Mouse (Mus musculus): ENCODE data around the gene Olfr742. TPM values are rescaled to one million over a fixed set of nuclear protein-coding genes. Genes with fewer than 3 reads are reported as not detected.

Gene Olfr742
- total RNA-seq (2014; rRNA removed) (not detected in 2 replicates), polyA plus RNA-seq (2015; fragmentation: Nextera tagmentation; extraction: Ambion mirVana) (not detected in 2 replicates)

GRCm38 (mm10) chr14:50503300-50503699 lies at the start of gene Olfr742:
Gene Olfr742, plus strand, starts transcription at chr14:50503600.
- no peak within 1 kb of the TSS for H3K4me3 ChIP-seq (ENCODE audit: low read depth, low read length)
- H3K36me3 ChIP-seq (ENCODE audit: insufficient read depth, low read length): no peaks in the 10 kb centered on the region
- no peaks in the 10 kb centered on the region for H3K9me3 ChIP-seq (ENCODE audit: low read length)
- H3K4me2 ChIP-seq (ENCODE audit: low read depth, low read length, poor library complexity, severe bottlenecking): no peak within 1 kb of the TSS
- no peaks in the 10 kb centered on the region for H3K4me1 ChIP-seq (ENCODE audit: insufficient read depth, low read length)
- H3K27me3 ChIP-seq (ENCODE audit: insufficient read depth, low read length): no peaks in the 10 kb centered on the region
- TF ChIP-seq CTCF (IDR thresholded peaks at IDR 0.05): no peak
- DNase-seq (ENCODE audit: low spot score): no peak
- H3K27ac ChIP-seq (ENCODE audit: low read depth, low read length): no peak within 1 kb of the TSS
- H3K9ac ChIP-seq (replicated peaks; ENCODE audit: low read length, poor library complexity, severe bottlenecking): no peak within 1 kb of the TSS
- no peak for ATAC-seq (ENCODE audit: low FRiP score)
- 54% methylated on average over 2 of the region's 2 CpGs for WGBS

DNA sequence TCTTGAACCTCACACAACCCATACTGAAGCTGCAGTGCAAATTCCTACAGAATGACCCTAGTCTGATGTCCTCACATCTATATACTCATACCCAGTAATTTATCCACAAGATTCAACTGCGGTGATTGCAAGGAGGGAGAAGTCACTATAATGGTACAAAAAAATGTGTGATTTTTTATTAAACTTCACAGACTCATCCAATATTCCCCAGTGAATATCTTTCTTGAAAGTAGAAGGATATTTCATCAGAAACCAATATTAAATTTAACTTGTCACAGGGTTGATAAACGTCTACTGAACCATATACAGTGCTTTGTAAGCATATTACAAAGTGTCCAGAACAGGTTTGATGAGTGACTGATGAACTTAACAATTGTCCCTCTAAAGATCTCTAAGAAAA lies 31.0 kb upstream of the Olfr742 start, which contains the start of gene Olfr741:
Gene Olfr741, plus strand, starts transcription at position 301 of the 400 bp plus-strand sequence.
- Histone ChIP-seq H3K36me3 (ENCODE audit: insufficient read depth, low read length) (no peaks in the 10 kb centered on the region), H3K4me1 (ENCODE audit: insufficient read depth, low read length) (no peaks in the 10 kb centered on the region), H3K4me2 (ENCODE audit: low read depth, low read length, poor library complexity, severe bottlenecking) (no peak within 1 kb of the TSS), H3K9ac (replicated peaks; ENCODE audit: low read length, poor library complexity, severe bottlenecking) (no peak within 1 kb of the TSS), H3K9me3 (ENCODE audit: low read length) (no peaks in the 10 kb centered on the region), H3K4me3 (ENCODE audit: low read depth, low read length) (no peak within 1 kb of the TSS), H3K27ac (ENCODE audit: low read depth, low read length) (no peak within 1 kb of the TSS), H3K27me3 (ENCODE audit: insufficient read depth, low read length) (no peaks in the 10 kb centered on the region)
- ATAC-seq (ENCODE audit: low FRiP score) (no peak), DNase-seq (ENCODE audit: low spot score) (no peak)
- TF ChIP-seq CTCF (IDR thresholded peaks at IDR 0.05): no peak
- 71% methylated on average over 2 of the region's 2 CpGs for WGBS

- Histone ChIP-seq H3K4me3 (ENCODE audit: low read depth, low read length) (no peak overlapping the region), H3K4me2 (ENCODE audit: low read depth, low read length, poor library complexity, severe bottlenecking) (no peak overlapping the region), H3K4me1 (ENCODE audit: insufficient read depth, low read length) (no peaks in the 10 kb centered on the region), H3K27me3 (ENCODE audit: insufficient read depth, low read length) (no peaks in the 10 kb centered on the region), H3K9ac (replicated peaks; ENCODE audit: low read length, poor library complexity, severe bottlenecking) (no peak overlapping the region), H3K9me3 (ENCODE audit: low read length) (no peaks in the 10 kb centered on the region), H3K36me3 (ENCODE audit: insufficient read depth, low read length) (no peaks in the 10 kb centered on the region), H3K27ac (ENCODE audit: low read depth, low read length) (no peak overlapping the region)
- TF ChIP-seq CTCF (IDR thresholded peaks at IDR 0.05): no peak
- no peak for DNase-seq (ENCODE audit: low spot score)
- ATAC-seq (ENCODE audit: low FRiP score): no peak
- WGBS: 78% methylated on average over 2 of the region's 2 CpGs
Measured at GRCm38 (mm10) chr14:50478406-50478805, 25.0 kb upstream of the Olfr742 start.

GRCm38 (mm10) chr14:50521539-50521938 lies 18.1 kb downstream of the Olfr742 start, which contains the start of gene Olfr743:
Gene Olfr743, plus strand, starts transcription at chr14:50521839.
- Histone ChIP-seq H3K4me3 (ENCODE audit: low read depth, low read length) (no peak within 1 kb of the TSS), H3K9ac (replicated peaks; ENCODE audit: low read length, poor library complexity, severe bottlenecking) (no peak within 1 kb of the TSS), H3K4me1 (ENCODE audit: insufficient read depth, low read length) (no peaks in the 10 kb centered on the region), H3K27ac (ENCODE audit: low read depth, low read length) (no peak within 1 kb of the TSS), H3K4me2 (ENCODE audit: low read depth, low read length, poor library complexity, severe bottlenecking) (no peak within 1 kb of the TSS), H3K27me3 (ENCODE audit: insufficient read depth, low read length) (no peaks in the 10 kb centered on the region), H3K36me3 (ENCODE audit: insufficient read depth, low read length) (no peaks in the 10 kb centered on the region), H3K9me3 (ENCODE audit: low read length) (no peaks in the 10 kb centered on the region)
- no peak for DNase-seq (ENCODE audit: low spot score)
- TF ChIP-seq CTCF (IDR thresholded peaks at IDR 0.05): no peak
- ATAC-seq (ENCODE audit: low FRiP score): no peak

DNA sequence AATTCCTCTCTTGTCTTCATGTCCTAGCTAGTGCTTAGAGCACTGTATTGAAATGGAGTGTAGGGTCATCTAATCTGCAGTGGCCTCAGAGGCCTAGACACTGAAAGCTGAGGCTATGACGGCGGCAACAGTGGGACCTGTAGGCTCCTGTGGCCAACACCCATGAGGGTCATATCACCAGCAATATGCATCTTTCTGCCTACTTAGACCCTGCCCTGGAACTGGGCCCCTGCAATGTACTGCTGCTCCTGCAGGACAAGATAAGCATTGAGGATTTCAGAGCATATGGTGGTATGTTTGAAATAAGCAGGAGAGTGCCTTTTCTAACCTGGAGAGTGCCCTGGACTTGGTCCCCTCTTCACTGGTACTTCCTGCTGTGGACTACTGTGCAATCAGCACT lies 49.3 kb downstream of the Olfr742 start:
- Histone ChIP-seq H3K4me2 (ENCODE audit: low read depth, low read length, poor library complexity, severe bottlenecking) (no peak overlapping the region), H3K27ac (ENCODE audit: low read depth, low read length) (no peak overlapping the region), H3K9me3 (ENCODE audit: low read length) (no peaks in the 10 kb centered on the region), H3K4me1 (ENCODE audit: insufficient read depth, low read length) (no peaks in the 10 kb centered on the region), H3K27me3 (ENCODE audit: insufficient read depth, low read length) (no peaks in the 10 kb centered on the region), H3K4me3 (ENCODE audit: low read depth, low read length) (no peak overlapping the region), H3K36me3 (ENCODE audit: insufficient read depth, low read length) (no peaks in the 10 kb centered on the region), H3K9ac (replicated peaks; ENCODE audit: low read length, poor library complexity, severe bottlenecking) (no peak overlapping the region)
- WGBS: 91% methylated on average over 2 of the region's 2 CpGs
- DNase-seq (ENCODE audit: low spot score) (no peak), ATAC-seq (ENCODE audit: low FRiP score) (no peak)
- TF ChIP-seq CTCF (IDR thresholded peaks at IDR 0.05): no peak

Other genes with a start within 250 kb of the Olfr742 start
- not detected in 2 replicates for gene Olfr732, start 219.4 kb upstream of the Olfr742 start, total RNA-seq (2014; rRNA removed)
- gene Olfr732, start 219.4 kb upstream of the Olfr742 start, polyA plus RNA-seq (2015; fragmentation: Nextera tagmentation; extraction: Ambion mirVana): not detected in 2 replicates
- gene Olfr733, start 202.1 kb upstream of the Olfr742 start, total RNA-seq (2014; rRNA removed): not detected in 2 replicates
- gene Olfr733, start 202.1 kb upstream of the Olfr742 start, polyA plus RNA-seq (2015; fragmentation: Nextera tagmentation; extraction: Ambion mirVana): not detected in 2 replicates
- not detected in 2 replicates for gene Olfr734, start 176.8 kb upstream of the Olfr742 start, total RNA-seq (2014; rRNA removed)
- not detected in 2 replicates for gene Olfr734, start 176.8 kb upstream of the Olfr742 start, polyA plus RNA-seq (2015; fragmentation: Nextera tagmentation; extraction: Ambion mirVana)
- gene Olfr735, start 154.7 kb upstream of the Olfr742 start, total RNA-seq (2014; rRNA removed): not detected in 2 replicates
- not detected in 2 replicates for gene Olfr735, start 154.7 kb upstream of the Olfr742 start, polyA plus RNA-seq (2015; fragmentation: Nextera tagmentation; extraction: Ambion mirVana)
- not detected in 2 replicates for gene Tlr11, start 145.7 kb upstream of the Olfr742 start, total RNA-seq (2014; rRNA removed)
- not detected in 2 replicates for gene Tlr11, start 145.7 kb upstream of the Olfr742 start, polyA plus RNA-seq (2015; fragmentation: Nextera tagmentation; extraction: Ambion mirVana)
- not detected in 2 replicates for gene Olfr736, start 122.4 kb upstream of the Olfr742 start, total RNA-seq (2014; rRNA removed)
- gene Olfr736, start 122.4 kb upstream of the Olfr742 start, polyA plus RNA-seq (2015; fragmentation: Nextera tagmentation; extraction: Ambion mirVana): not detected in 2 replicates
- gene Olfr738, start 96.0 kb upstream of the Olfr742 start, total RNA-seq (2014; rRNA removed): not detected in 2 replicates
- not detected in 2 replicates for gene Olfr738, start 96.0 kb upstream of the Olfr742 start, polyA plus RNA-seq (2015; fragmentation: Nextera tagmentation; extraction: Ambion mirVana)
- gene Olfr739, start 85.0 kb upstream of the Olfr742 start, total RNA-seq (2014; rRNA removed): not detected in 2 replicates
- not detected in 2 replicates for gene Olfr739, start 85.0 kb upstream of the Olfr742 start, polyA plus RNA-seq (2015; fragmentation: Nextera tagmentation; extraction: Ambion mirVana)
- not detected in 2 replicates for gene Olfr740, start 58.1 kb upstream of the Olfr742 start, total RNA-seq (2014; rRNA removed)
- not detected in 2 replicates for gene Olfr740, start 58.1 kb upstream of the Olfr742 start, polyA plus RNA-seq (2015; fragmentation: Nextera tagmentation; extraction: Ambion mirVana)
- not detected in 2 replicates for gene Olfr741, start 30.9 kb upstream of the Olfr742 start, total RNA-seq (2014; rRNA removed)
- gene Olfr741, start 30.9 kb upstream of the Olfr742 start, polyA plus RNA-seq (2015; fragmentation: Nextera tagmentation; extraction: Ambion mirVana): not detected in 2 replicates
- not detected in 2 replicates for gene Olfr743, start 18.2 kb downstream of the Olfr742 start, total RNA-seq (2014; rRNA removed)
- gene Olfr743, start 18.2 kb downstream of the Olfr742 start, polyA plus RNA-seq (2015; fragmentation: Nextera tagmentation; extraction: Ambion mirVana): not detected in 2 replicates
- gene Olfr744, start 111.3 kb downstream of the Olfr742 start, total RNA-seq (2014; rRNA removed): not detected in 2 replicates
- not detected in 2 replicates for gene Olfr744, start 111.3 kb downstream of the Olfr742 start, polyA plus RNA-seq (2015; fragmentation: Nextera tagmentation; extraction: Ambion mirVana)
- gene Olfr745, start 135.8 kb downstream of the Olfr742 start, total RNA-seq (2014; rRNA removed): not detected in 2 replicates
- not detected in 2 replicates for gene Olfr745, start 135.8 kb downstream of the Olfr742 start, polyA plus RNA-seq (2015; fragmentation: Nextera tagmentation; extraction: Ambion mirVana)
- not detected in 2 replicates for gene Olfr746, start 143.5 kb downstream of the Olfr742 start, total RNA-seq (2014; rRNA removed)
- not detected in 2 replicates for gene Olfr746, start 143.5 kb downstream of the Olfr742 start, polyA plus RNA-seq (2015; fragmentation: Nextera tagmentation; extraction: Ambion mirVana)
- not detected in 2 replicates for gene Olfr747, start 189.6 kb downstream of the Olfr742 start, total RNA-seq (2014; rRNA removed)
- gene Olfr747, start 189.6 kb downstream of the Olfr742 start, polyA plus RNA-seq (2015; fragmentation: Nextera tagmentation; extraction: Ambion mirVana): not detected in 2 replicates
- not detected in 2 replicates for gene Olfr748, start 203.8 kb downstream of the Olfr742 start, total RNA-seq (2014; rRNA removed)
- not detected in 2 replicates for gene Olfr748, start 203.8 kb downstream of the Olfr742 start, polyA plus RNA-seq (2015; fragmentation: Nextera tagmentation; extraction: Ambion mirVana)
- not detected in 2 replicates for gene Olfr749, start 241.5 kb downstream of the Olfr742 start, total RNA-seq (2014; rRNA removed)
- not detected in 2 replicates for gene Olfr749, start 241.5 kb downstream of the Olfr742 start, polyA plus RNA-seq (2015; fragmentation: Nextera tagmentation; extraction: Ambion mirVana)

Data from midbrain, postnatal 0 days (tissue).